Mouse (Mus musculus) limb, embryonic 14.5 days (tissue): ENCODE measurements around the gene Zdhhc23. TPM values are rescaled to one million over a fixed set of nuclear protein-coding genes. Genes with fewer than 3 reads are reported as not detected.

Experiments
- ATAC-seq: fragments of 200-750 bp; cut with Nextera tagmentation; 2 replicates; pipeline ENCODE4 v1.8.0; 2017; ENCODE audit warnings: low read depth, moderate number of reproducible peaks, moderate TSS enrichment; ENCODE audit not compliant: low FRiP score
- DNase-seq: peaks from one replicate; pipeline ENCODE4 v3.0.0-alpha.2; 2015; ENCODE audit warnings: low spot score
- H3K27ac ChIP-seq: fragments of 300-500 bp; sonication (generic); replicated peaks from 2 replicates; pipeline ENCODE4 v1.5.1; 2014; ENCODE audit warnings: low read depth, mild to moderate bottlenecking, low read length, moderate library complexity, mixed read lengths
- H3K27me3 ChIP-seq: fragments of 300-500 bp; sonication (generic); 2 replicates; pipeline ENCODE4 v1.6.1; 2014; ENCODE audit warnings: low read length, mixed read lengths; ENCODE audit not compliant: control insufficient read depth, insufficient read depth
- H3K36me3 ChIP-seq: fragments of 300-500 bp; sonication (generic); 2 replicates; pipeline ENCODE4 v1.6.1; 2014; ENCODE audit warnings: mild to moderate bottlenecking, low read length, moderate library complexity, mixed read lengths; ENCODE audit not compliant: control insufficient read depth, insufficient read depth
- H3K4me1 ChIP-seq: fragments of 300-500 bp; sonication (generic); 2 replicates; pipeline ENCODE4 v1.6.1; 2014; ENCODE audit warnings: antibody characterized with exemption, low read length, mixed read lengths; ENCODE audit not compliant: control insufficient read depth, insufficient read depth
- H3K4me2 ChIP-seq: fragments of 300-500 bp; sonication (generic); replicated peaks from 2 replicates; pipeline ENCODE4 v1.6.1; 2014; ENCODE audit warnings: low read depth, mild to moderate bottlenecking, low read length, moderate library complexity; ENCODE audit not compliant: severe bottlenecking
- H3K4me3 ChIP-seq: fragments of 300-500 bp; sonication (generic); replicated peaks from 2 replicates; pipeline ENCODE4 v1.5.1; 2014; ENCODE audit warnings: low read length
- H3K9ac ChIP-seq: fragments of 300-500 bp; sonication (generic); 2 replicates; pipeline ENCODE4 v1.6.1; 2014; ENCODE audit warnings: mild to moderate bottlenecking, low read depth, low read length, moderate library complexity; ENCODE audit not compliant: severe bottlenecking
- H3K9me3 ChIP-seq: fragments of 300-500 bp; sonication (generic); 2 replicates; pipeline ENCODE4 v1.6.1; 2016; ENCODE audit warnings: low read length; ENCODE audit not compliant: control insufficient read depth
- POLR2A ChIP-seq: fragments of 200-500 bp; IDR thresholded peaks from 2 replicates; pipeline ENCODE4 v1.8.0; 2012; ENCODE audit warnings: inconsistent platforms, mild to moderate bottlenecking, moderate library complexity, borderline replicate concordance; ENCODE audit not compliant: insufficient read depth, insufficient read length; ENCODE audit errors: extremely low read depth
- WGBS: fragments of 180-500 bp; shearing (Covaris S2); extraction: QIAGEN DNeasy Blood & Tissue Kit; methylation state at CpG from one replicate; pipeline ENCODE4 v1.1.7; 2014; 5-methylcytosine and 5-hydroxymethylcytosine counted together
- polyA plus RNA-seq, 2 experiments: library from polyadenylated mRNA; depleted of rRNA in 1 of 2; stranded (reverse) in 1 of 2; unstranded in 1 of 2; fragments of >200 nt; fragmentation: Nextera tagmentation in 1 of 2; extraction: Ambion mirVana in 1 of 2; gene quantifications; 2 replicates each; pipeline versions ENCODE4 v1.2.1 to v1.2.3; 2012 to 2014

The Zdhhc23 gene
- polyA plus RNA-seq, 2 experiments, result 0.62 to 0.97 TPM

DNA sequence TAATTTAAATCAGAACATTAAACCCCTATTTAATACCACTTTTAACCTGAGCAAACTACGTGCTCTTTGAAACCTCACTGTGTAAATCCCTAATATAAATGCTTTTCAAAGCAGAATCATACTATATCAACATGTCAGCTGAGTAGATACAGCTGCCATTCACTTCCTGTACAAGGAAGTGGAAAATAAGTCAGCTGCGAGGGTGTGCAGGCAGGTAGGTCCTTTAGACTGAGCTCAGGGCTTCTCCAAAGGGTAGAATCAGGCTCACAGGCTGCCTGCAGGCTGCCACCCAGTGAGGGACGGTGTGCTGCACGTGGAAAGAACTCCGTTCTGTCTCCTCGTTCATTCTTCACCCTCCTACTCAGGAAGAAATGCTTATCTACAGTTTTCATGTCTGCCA lies 24.7 kb downstream of the Zdhhc23 start:
- no peak overlapping the region for H3K4me2 ChIP-seq
- H3K27ac ChIP-seq, result no peak overlapping the region
- TF ChIP-seq POLR2A, result no peak
- no peaks in the 10 kb centered on the region for H3K9me3 ChIP-seq
- WGBS, result 70% methylated on average over 6 of the region's 6 CpGs
- no peaks in the 10 kb centered on the region for H3K27me3 ChIP-seq
- H3K9ac ChIP-seq, result no peak overlapping the region
- H3K4me1 ChIP-seq, result no peaks in the 10 kb centered on the region
- no peak overlapping the region for H3K4me3 ChIP-seq
- DNase-seq, result no peak
- no peaks in the 10 kb centered on the region for H3K36me3 ChIP-seq
- ATAC-seq, result no peak

DNA sequence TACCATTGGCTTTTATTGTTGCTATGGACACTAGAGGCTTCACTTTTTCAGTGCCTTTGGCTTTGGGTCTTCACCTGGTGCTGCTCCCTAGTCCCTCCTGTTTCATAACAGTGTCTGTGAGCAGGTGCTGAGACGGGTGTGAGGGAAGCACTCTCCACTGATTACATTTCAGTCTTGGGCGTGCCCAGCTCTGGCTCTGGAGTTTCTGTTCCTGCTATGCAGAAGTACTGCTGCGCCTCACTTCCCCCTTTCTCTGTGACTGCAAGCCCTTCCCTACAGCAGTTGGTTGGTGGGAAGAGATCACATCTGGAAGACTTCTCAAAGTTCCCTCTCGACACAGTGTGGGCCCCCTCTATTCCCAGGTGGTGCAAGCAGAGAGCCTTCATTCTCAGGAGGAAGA lies 28.0 kb downstream of the Zdhhc23 start:
- Histone ChIP-seq H3K27ac (no peak overlapping the region), H3K4me3 (no peak overlapping the region), H3K9me3 (no peaks in the 10 kb centered on the region), H3K36me3 (no peaks in the 10 kb centered on the region), H3K4me2 (no peak overlapping the region), H3K4me1 (no peaks in the 10 kb centered on the region), H3K9ac (no peak overlapping the region), H3K27me3 (no peaks in the 10 kb centered on the region)
- TF ChIP-seq POLR2A, result no peak
- ATAC-seq (no peak), DNase-seq (no peak)
- WGBS, result 69% methylated on average over 4 of the region's 4 CpGs

DNA sequence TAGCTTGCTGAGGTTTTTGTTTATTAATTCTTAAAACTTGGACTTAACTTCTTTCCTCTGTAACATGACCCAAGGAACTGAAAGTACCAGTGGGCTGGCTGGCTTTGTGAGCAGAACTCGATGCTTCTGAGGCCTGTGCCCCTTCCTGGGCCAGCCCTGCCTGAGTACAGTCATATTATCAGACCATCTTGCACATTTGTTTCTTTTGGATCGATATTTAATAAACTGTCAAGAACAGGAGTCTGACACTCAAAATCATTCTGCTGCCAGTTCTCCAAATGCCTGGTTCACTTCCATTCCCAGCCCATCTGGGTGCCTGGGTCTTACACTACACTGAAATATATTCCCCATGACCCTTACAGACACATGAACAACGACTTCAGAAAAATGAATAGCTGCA lies 33.7 kb downstream of the Zdhhc23 start:
- 64% methylated on average over 3 of the region's 3 CpGs for WGBS
- Histone ChIP-seq H3K4me3 (no peak overlapping the region), H3K9me3 (no peaks in the 10 kb centered on the region), H3K4me2 (no peak overlapping the region), H3K9ac (no peak overlapping the region), H3K27ac (no peak overlapping the region), H3K36me3 (no peaks in the 10 kb centered on the region), H3K4me1 (no peaks in the 10 kb centered on the region; the same call in 1 of the 2 replicates), H3K27me3 (no peaks in the 10 kb centered on the region)
- ATAC-seq, result no peak
- TF ChIP-seq POLR2A, result no peak
- DNase-seq, result no peak

DNA sequence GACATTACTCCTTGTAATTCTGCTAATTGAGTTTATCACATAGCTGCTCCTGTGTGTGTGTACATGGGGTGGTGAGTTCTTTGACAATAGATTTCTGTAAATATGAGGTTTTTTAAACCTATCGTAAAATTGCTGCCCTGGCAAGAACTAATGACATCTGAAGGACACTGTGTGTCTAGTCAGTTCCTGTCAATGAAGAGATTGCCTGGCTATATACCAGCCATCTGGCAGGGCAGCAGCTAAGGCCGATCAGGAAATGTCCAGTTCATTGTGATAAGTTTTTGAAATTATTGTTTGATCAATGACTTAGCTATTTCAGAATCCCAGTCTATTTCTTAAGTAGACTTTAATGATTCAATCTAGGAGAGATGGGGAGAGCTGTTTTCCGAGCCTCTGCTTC lies 34.2 kb downstream of the Zdhhc23 start:
- no peak for TF ChIP-seq POLR2A
- Histone ChIP-seq H3K36me3 (no peaks in the 10 kb centered on the region), H3K4me1 (no peaks in the 10 kb centered on the region; the same call in 1 of the 2 replicates), H3K4me3 (no peak overlapping the region), H3K27me3 (no peaks in the 10 kb centered on the region), H3K9ac (no peak overlapping the region), H3K9me3 (no peaks in the 10 kb centered on the region), H3K27ac (no peak overlapping the region), H3K4me2 (no peak overlapping the region)
- no peak for DNase-seq
- WGBS, result 86% methylated on average over 3 of the region's 3 CpGs
- ATAC-seq, result no peak

DNA sequence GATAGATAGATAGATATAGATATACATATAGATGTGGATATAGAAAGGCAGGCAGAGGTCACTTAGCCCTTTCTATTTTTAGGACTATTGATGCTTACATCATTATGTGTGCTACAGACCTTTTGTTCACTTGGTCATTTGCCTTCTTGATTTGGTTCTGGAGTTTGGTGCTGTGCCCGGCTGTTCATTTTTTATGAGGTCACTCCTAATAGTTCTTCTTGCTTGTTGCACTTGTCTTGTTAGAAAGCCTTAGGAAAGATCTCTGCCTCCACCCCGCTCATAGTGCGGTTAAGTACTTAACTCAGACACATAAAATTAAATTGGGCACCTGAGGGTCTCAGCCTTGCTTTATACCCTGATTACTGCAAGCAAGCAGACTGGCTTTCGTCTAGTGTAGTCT lies 38.7 kb downstream of the Zdhhc23 start:
- Histone ChIP-seq H3K9me3 (no peaks in the 10 kb centered on the region), H3K4me3 (no peak overlapping the region), H3K27me3 (no peaks in the 10 kb centered on the region), H3K27ac (no peak overlapping the region), H3K4me1 (no peaks in the 10 kb centered on the region; the same call in 1 of the 2 replicates), H3K9ac (no peak overlapping the region), H3K36me3 (no peaks in the 10 kb centered on the region), H3K4me2 (no peak overlapping the region)
- WGBS, result 32% methylated on average over 4 of the region's 4 CpGs
- TF ChIP-seq POLR2A, result no peak
- DNase-seq (no peak), ATAC-seq (no peak)

DNA sequence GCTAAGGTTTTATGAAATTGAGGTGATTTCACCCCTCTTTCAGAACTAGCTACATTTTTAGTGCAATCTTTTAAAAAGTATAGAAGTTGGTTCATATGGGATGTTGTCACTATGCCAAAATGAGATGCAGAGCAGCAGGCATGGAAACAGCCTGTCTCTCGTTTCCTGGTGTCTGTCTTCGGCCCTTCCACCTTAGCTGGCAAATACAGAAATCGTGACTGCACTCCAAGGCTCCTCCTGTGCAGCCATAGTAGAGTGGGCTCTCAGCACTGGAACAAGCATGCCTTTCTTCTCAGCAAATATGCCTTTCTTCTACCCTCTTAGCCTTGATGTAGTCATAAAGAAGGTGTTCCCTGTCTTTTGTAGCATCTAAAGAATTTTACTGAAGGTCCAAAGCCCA lies 43.7 kb downstream of the Zdhhc23 start:
- DNase-seq, result no peak
- H3K36me3 ChIP-seq, result no peaks in the 10 kb centered on the region
- no peaks in the 10 kb centered on the region for H3K9me3 ChIP-seq
- no peaks in the 10 kb centered on the region; the same call in 1 of the 2 replicates for H3K4me1 ChIP-seq
- no peak for TF ChIP-seq POLR2A
- no peaks in the 10 kb centered on the region for H3K27me3 ChIP-seq
- H3K27ac ChIP-seq, result no peak overlapping the region
- ATAC-seq, result no peak
- no peak overlapping the region for H3K4me3 ChIP-seq
- no peak overlapping the region for H3K4me2 ChIP-seq
- H3K9ac ChIP-seq, result no peak overlapping the region
- 64% methylated on average over 3 of the region's 3 CpGs for WGBS
